Mouse (Mus musculus): ENCODE results near the gene Olfr167.
"Not testable (repeated sequence)": the region's sequence is repeated elsewhere in the genome, so short reads cannot be mapped to it uniquely, and the experiment has no call there.

Olfr167 gene

DNA sequence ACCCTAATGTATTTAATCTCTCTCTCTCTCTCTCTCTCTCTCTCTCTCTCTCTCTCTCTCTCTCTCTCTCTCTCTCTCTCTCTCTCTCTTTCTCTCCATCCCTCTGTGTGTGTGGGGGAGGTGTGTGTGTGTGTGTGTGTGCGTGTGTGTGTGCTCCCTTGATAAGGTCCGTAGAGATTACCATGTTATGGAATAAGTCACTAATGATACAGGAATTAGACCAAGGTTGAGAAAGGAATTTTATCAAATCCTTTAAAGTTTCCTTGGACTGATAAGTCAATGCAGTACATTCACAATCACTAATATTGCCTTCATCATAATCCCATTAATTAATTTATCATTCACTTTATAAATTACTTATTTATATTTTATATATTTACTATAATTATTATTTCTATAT is at the start of gene Olfr167:
Gene Olfr167, minus strand, starts transcription at position 101 of the 400 bp plus-strand sequence.
- DNase-seq (ENCODE audit: extremely low read depth, low read depth, low spot score): no peak

DNA sequence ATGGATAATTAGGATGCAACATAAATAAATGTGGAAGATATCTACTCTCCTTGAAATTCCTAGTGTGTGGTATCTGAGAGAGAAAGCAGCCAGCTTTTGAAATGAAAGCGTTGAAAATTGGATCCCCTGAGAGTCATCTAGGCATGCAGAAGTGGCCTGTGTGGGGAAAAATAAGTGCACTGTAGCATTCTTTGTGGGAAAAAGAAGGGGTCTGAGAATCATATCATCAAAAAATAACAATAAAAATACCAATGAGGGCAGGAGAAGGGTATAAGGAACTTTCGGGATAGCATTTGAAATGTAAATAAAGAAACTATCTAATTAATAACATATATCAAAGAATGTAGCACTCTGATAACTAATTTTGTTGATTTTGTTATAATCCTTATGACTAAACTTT is 49.6 kb upstream of the Olfr167 start, which contains the start of gene Olfr169:
Gene Olfr169, minus strand, starts transcription at position 101 of the 400 bp plus-strand sequence.
- DNase-seq (ENCODE audit: extremely low read depth, low read depth, low spot score): not testable (repeated sequence)

GRCm38 (mm10) chr16:19553429-19553828 is 31.4 kb upstream of the Olfr167 start:
- not testable (repeated sequence) for DNase-seq (ENCODE audit: extremely low read depth, low read depth, low spot score)

GRCm38 (mm10) chr16:19552246-19552645 is 30.2 kb upstream of the Olfr167 start:
- not testable (repeated sequence) for DNase-seq (ENCODE audit: extremely low read depth, low read depth, low spot score)

DNA sequence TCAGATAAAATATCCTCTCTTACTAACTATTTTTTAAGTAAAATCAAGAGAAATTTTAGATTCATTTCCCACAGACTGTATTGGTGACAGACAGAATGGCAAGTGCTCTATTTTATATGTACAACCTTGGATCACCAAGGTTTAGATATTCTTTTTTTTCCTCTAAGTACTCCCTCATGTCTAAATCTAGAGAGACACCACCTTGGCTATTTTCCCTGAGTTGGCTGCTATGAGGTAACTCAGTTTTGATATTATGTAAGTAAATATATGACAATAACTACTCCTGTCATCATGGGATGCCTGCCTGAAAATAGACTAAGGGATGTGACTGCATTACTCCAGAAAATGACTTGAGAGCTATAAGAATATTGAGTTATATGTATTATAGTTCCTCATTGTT is 13.4 kb upstream of the Olfr167 start, which contains the start of gene Olfr168:
Gene Olfr168, minus strand, starts transcription at position 101 of the 400 bp plus-strand sequence.
- no peak for DNase-seq (ENCODE audit: extremely low read depth, low read depth, low spot score)

- DNase-seq (ENCODE audit: extremely low read depth, low read depth, low spot score): no peak
Measured at GRCm38 (mm10) chr16:19483394-19483793, 38.7 kb downstream of the Olfr167 start, which contains the start of gene Olfr166. Gene Olfr166 (plus strand): TSS chr16:19483694.

DNA sequence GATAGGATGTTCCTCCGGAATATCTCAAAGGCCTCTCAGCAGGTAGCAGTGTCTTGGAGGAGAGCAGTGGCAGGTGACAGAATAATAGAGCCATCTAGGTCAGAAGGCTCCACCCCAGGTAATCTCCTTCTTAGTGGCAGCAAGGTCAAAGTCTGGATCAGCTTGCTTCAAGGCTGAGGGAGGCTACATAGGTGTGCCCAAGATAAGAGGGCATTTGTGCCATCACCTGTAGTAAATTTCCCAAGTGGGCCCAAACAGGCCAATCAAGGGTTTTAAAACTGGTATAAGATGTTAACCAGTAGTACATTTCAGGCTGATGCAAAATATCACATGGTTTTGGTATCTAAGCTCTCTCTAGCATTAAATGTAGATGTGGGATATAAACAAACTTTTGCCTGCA is 57.7 kb downstream of the Olfr167 start:
- no peak for DNase-seq (ENCODE audit: extremely low read depth, low read depth, low spot score)
